Mouse (Mus musculus) Muller cell, postnatal 12 days (primary cell): ENCODE results near the gene 4930519P11Rik.

Experiments
- DNase-seq: peaks from one replicate; pipeline ENCODE4 v3.0.0-alpha.2; 2015; ENCODE audit errors: inconsistent ontology term

4930519P11Rik gene

DNA sequence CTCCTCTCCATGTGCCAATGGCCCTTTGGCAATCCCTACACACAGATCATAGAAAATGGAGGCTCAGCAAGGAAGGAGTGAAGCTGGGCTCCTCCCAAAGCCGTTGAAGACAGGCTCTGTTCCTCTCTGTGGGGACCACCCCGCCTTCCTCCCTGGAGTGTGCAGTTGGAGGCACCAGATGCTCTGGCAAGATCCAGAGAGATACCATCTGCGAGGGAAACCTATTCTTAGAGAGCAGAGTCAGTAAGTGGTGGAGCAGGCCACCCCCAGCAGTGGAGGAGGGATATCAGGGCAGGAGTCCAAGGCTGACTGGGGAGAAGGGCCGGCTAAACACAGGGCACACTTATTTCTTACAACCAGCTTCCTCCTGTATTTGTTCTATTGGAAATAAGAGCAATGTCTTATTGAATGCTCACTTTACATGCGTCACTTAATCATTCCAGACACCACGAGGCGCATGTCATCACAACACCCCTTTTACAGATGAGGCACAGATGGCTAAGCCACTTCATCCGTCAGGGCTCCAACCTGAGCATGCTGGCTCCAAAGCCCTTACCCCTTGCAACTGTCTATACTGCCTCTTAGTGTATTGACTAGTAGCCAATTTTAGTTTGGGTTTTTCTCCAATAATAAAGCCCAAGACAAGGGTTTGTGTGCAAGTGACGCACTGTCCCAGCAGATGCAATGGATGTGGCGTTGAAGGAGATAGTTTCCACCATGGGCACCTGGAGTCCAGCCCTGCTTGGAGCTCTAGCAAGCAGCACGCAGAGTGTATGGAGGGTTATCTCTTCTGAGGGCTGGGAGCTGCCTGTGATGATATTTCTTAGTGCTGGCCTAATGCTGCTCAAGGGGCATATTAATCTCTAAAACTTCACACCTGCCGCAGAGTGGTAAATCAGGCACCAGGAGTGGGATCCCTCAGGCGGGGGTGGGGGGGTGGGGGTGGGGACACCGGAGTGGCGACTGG is 29.0 kb downstream of the 4930519P11Rik start:
- peak; percentile 36 for DNase-seq

DNA sequence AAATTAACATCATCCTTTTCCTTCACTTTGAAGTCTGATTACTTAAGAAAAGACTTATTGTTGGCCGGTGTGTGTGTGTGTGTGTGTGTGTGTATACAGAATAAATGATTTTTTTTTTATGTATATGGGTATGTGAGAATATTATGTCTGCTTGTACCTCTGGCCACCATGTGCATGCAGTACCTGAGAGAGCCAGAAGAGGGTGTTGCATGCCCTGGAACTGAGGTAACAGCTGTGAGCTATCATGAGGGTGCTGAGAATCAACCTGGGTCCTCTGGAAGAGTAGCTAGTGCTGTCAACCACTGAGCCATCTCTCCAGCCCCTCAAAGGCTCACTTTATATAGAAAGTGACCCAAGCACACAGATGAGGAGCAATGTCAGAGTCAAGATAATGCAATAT is 31.8 kb downstream of the 4930519P11Rik start:
- no peak for DNase-seq

DNA sequence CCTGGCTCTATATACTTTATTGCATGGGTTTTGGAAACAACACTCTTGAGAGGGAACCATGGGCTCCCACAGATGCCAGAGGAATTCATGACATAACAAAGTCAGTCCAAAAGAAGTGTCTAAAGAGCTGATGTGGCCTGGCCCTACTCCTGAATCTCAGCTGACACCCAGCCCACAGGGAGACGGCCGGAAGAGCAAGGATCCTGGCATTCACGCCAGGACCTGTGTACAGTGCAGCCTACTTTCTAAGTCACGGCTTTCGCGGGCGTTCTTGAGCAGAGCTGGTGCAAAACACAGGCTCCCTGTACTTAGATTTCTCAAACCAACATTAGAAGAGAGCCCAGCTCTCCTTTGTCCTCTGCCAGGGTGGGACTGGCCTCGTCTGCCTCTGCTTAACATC is 32.7 kb downstream of the 4930519P11Rik start:
- DNase-seq, result peak; percentile 66

DNA sequence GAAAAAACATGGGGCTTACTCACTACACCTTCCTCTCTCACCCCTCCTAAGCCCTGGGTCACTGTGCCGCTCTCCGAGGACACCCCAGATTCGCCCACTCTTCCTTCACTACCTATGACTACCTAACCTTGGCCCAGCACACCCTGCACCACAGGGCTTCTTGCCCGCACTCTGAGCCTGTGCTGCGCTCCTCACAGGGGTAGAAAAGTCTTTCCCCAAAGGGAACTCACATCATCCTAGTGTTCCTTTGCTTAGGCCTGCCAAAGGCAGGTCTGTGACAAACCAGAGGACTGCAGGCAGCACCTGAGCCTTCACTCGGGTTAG is 35.5 kb downstream of the 4930519P11Rik start:
- no peak for DNase-seq

DNA sequence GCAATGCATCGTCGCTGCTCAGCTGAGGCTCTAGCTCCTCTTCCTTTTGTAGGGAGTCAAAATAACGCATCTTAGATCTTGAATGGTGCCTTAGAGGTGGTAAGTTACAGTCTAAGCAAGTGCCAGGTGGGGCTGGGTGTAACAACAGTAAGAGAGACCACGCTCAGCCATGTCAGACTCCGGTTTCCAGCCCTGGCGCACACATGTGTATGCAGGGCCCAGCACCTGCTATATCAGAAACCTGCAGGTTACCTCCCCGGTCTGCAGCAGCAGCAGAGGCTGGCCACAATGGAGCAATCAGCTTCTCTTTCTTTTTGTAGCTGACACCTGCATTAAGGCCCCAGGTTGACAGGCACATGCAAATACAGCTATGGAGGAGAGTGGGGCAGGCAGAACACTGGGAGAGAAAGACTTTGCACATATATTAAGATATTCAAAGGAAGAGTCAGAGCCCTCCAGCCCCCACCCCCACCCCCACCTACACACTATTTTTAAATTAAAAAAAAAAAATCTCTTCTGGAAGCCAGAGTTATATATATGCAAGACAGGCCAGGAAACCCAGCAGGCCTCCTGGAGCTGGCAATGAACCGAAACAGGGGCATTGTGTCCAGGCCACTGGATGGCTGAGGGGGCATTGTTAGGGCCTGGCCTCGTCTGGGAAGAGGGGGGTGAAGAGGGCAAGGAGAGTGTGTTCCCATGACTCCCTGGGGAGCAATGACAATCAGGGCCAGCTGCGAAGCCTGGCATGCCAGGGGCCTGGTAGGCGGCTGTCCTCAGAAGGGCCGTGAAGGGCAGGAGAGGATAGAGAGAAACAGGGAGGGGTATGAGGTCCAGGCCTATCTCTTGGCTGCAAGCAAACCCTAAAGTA is 36.1 kb downstream of the 4930519P11Rik start:
- peak; percentile 63 for DNase-seq

DNA sequence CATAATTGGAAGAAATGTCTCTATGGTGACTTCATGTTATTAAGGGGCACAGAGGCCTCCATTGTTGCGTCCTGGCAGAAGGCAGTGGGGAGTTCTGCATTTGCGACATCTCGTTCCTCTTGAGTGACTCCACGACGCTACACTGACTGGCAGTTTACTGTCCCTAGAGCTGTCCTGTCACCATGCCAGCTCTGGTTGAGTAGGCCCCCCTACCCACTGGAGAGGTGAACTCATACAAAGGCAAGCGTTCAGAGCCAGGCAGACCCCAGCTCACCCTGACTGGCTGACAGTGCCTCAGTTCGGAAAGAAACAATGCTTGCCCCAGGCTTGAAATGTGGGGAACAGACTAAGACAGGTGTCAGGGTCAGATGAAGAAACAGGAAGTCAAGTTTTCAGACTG is 39.0 kb downstream of the 4930519P11Rik start:
- DNase-seq, result peak; percentile 66

DNA sequence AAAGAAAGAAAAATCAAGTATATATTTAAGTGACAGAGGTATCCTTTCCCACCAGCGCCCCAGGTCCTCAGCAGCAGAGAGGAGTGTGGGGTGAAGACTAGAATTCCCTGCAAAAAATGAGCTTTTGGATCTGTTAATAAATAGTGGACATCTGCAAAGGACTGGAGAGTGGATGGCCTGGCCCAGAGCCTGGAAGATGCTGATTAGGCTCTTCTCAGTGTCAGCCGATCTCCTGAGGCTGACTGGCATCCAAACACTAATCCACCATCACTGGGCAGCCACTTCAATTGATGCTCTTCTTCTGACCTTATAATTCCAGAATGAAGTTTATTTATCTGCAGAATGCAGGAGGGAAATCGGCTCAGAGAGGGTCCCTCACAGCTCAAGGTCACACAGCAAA is 40.2 kb downstream of the 4930519P11Rik start:
- DNase-seq, result no peak

DNA sequence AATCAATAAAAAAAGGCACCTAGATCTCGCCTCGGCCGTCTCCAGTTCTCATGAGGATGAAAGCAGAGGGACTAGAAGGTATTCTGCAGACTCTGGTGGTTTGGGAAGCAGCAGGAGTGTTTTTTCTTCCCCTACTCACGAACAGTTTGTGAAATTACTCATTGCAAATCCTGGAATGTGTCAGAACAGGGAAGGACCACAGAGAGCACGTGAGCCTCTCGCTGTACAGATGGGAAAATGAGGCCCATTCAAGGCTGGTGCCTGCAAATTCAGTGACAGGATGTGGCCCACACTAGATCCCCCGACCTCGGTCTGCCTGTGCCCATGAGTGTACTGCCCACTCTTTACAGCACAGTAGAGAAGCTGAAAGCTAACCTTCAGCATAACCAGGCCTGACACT is 41.3 kb downstream of the 4930519P11Rik start:
- DNase-seq, result peak; percentile 46

DNA sequence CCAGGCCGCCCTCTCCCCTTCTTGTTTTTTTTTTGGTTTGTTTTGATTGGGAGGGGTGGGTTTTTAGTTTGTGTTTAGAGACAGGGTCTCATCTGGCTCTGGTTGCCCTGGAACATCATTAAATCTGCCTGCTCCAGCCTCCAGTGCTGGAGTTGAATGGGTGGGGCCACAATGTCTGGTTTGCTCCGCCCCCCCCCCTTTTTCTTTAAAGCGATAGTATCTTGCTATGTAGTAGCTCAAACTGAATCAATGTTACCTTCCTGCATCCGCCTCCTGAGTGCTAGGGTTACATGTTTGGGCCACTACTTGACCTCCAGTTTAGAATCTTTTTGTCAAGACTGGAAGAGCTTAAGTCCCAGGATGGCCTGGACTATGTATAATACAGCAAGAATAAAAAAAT is 42.0 kb downstream of the 4930519P11Rik start:
- DNase-seq, result no peak

DNA sequence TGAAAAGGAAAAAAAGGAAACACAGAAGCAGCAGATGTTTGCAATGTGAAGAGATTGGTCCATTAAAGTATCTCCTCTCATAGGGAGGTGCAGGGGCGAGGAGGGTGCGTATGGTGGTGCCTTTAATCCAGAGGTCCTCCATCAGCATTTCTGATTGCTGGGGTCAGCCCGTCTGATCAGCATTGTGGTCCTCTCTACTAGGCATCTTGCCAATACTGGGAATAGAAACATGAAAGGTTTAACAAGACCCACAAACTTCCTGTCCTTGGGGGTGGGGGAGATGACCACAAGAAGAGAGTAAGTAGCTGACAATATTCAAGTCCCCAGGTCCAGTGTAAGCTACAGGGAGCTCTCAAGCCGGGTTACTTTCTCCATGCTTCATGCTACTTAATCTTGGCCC is 42.6 kb downstream of the 4930519P11Rik start:
- DNase-seq, result no peak

DNA sequence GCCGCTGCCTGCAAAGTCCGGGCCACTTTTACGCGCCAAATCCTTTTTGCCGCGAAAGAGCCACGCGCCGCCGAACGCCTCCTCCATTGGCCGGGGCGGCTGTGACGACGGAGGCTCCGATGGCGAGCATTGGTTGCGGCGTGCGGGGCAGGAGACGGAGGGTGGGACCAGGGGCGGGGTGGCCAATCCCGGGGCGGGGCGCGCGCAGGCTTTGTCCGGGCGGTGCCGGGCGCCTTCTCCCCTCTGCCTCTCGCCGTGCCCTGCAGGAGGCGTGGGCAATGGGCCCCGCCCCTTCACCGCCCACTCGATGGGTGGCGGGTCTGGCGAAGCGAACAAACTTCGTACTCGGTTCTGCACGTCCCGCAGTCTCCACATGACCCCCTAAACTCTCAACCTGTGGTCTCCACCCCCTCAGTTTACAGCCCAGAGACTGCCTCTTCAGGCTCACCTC is 43.4 kb downstream of the 4930519P11Rik start, which contains the start of gene E2f1:
Gene E2f1 (minus strand): TSS at position 57 of the 451 bp plus-strand sequence.
- peak; percentile 98 for DNase-seq

DNA sequence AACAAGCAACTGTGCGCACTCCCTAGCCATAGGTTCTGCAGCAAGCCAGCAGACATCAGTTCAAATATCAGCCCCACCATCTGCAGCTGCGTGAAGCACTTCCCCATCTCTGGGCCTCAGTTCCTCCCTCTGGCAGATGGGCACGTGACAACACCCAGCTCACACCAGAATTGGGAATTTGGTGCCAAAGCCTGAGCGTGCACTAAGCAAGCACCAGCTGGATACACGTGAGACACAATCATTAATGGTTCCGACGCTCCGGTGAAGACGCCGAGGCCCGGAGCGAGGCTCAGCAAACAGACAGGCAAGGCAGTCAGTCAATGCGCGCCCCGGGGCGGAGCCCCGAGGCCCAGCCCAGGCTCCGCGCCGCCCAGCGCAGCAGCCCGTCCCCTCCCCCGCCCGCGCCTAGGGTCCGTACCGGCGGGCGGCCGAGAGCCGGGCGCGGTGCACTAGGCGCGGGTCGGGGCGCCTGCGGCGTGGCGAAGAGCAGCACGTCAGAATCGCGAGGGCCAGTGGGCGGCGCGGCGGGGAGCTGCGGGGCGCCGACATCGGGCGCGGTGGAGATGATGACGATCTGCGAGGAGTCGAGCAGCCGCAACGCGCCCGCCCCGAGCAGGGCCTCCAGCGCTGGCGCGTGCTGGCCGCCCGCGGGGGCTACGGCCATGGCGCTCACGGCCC is 44.0 kb downstream of the 4930519P11Rik start:
- peak; percentile 85 for DNase-seq

DNA sequence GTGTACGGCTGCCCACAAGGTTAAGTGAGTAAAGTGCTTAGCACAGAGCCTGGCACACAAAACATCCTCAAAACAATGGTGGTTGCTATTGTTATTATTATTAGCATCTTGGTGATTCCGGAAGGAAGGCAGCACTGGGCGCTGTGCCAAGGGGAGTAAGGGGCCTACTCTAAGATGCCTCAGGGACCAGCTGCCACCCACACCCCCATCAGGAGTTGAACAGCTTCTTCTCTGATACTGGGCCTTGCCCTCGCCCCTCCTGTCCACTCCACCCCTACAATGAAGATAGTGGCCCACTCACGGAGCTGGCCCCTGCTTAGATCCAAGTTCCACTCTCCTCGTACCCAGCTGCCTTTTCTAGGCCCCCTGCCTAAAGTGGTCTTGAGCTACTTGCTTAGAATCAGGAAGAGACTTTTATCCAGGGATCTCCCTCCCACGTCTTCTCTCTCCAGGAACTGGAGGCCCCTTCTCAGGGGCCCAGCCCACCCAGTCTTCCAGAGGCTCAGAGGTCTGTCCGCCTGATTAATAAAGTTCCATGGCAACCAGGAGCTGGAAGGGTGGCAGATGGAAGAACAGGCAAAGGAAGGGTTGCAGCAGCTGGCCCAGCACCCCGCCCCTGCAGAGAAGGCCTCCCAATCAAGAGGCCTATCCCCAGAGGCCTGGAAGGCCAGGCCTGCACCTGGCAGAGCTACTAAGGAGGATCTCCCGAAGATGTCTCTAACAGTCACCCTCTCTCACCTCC is 44.7 kb downstream of the 4930519P11Rik start:
- DNase-seq, result peak; percentile 48

DNA sequence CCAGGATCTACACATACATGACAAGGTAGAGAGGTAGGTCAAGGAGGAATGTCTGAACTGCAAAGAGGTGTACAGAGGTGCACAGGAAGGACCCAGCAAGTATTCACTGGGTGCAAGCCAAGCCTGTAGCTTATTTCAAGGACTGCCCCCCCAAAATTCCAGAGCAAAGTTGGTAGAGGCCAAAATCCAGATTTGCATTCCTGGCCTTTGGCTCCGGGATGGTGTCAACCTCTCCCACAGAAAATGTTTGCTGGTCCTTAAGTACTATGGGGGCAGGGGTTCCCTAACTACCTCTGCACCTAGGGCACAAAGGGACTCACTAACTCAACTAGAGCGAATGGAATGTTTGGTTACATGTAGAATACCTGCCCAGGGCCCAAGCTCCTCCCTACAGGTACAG is 45.5 kb downstream of the 4930519P11Rik start:
- no peak for DNase-seq

DNA sequence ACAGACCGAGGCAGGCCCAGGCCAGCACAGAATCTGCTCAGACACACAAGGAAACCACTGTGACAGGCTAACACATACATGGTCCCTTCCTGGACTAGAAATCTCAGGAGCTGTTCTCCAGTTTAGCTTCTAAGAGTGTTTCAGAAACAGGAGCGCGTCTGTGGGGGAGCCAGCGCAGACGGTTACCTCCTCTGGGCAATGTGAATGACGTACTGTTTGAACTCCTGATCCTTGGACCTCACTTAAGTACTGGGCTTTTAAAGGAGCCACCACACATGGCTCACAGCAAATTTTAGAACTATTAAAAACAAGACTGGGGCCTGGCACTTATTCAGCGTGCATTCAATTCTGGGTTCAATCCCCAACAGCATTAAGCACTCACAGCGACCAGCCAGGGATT is 46.6 kb downstream of the 4930519P11Rik start:
- DNase-seq, result no peak

DNA sequence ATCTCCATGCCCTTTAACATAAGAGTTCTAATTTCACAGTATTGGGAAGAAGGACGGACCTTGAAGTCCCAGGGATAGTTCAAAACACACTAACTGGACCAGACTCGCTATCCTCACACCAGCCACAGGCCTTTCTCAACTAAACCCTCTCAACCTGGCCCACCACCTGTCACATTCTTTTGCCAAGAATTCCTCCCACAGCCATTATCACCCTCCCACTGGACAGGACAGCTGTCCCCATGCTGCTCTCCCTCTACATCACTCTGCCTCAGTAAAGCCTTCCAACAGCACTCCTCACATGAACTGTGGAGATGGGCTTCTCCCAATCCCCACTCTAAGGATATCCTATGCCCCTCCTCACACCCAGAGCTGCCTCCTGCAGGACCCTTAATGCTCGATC is 47.7 kb downstream of the 4930519P11Rik start:
- no peak for DNase-seq

DNA sequence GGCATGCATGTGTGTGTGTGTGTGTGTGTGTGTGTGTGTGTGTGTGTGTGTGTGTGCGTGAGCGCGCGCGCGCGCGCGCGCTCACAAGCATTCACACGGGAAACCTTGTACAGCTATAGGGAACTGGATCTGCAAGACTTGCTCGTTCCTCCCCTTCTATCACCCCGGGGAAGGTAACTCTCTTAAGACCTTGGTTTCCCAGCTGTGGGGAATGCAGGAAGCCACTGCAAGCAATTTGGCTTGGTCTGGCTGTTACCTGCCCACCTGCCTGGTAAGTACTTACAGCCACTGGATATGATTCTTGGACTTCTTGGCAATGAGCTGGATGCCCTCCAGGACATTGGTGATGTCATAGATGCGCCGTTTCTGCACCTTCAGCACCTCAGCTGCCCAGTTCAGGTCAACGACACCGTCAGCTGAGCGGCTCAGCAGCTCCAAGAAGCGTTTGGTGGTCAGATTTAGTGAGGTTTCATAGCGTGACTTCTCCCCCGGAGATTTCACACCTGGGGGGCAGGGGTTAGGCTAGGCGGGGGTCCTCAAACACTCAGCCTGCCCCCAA is 49.5 kb downstream of the 4930519P11Rik start:
- no peak for DNase-seq
